Mouse (Mus musculus): ENCODE results near the gene Rnd1. TPM values are rescaled to one million over a fixed set of nuclear protein-coding genes. Genes with fewer than 3 reads are reported as not detected.

Rnd1 gene
- polyA plus RNA-seq (2015; fragmentation: Nextera tagmentation; extraction: Ambion mirVana): 6.3 and 7.0 TPM in 2 replicates

- peak; percentile 97 for ATAC-seq
- Histone ChIP-seq H3K9me3 (replicated peaks) (no peaks in the 10 kb centered on the region), H3K4me1 (peaks cover 43% of the 10 kb centered on the region), H3K4me2 (peak within 1 kb of the TSS; percentile 99), H3K36me3 (ENCODE audit: poor library complexity, severe bottlenecking) (0 out of 2 replicates have a peak, but pooled peaks cover 3% of the 10 kb centered on the region), H3K27me3 (peaks cover 37% of the 10 kb centered on the region), H3K27ac (no peak within 1 kb of the TSS), H3K9ac (peak within 1 kb of the TSS; percentile 67), H3K4me3 (peak within 1 kb of the TSS; percentile 51)
- under 1% methylated on average over 37 of the region's 37 CpGs for WGBS
These were observed at the start of gene Rnd1 for GRCm38 (mm10) chr15:98676940-98677728. Gene Rnd1 (minus strand): TSS chr15:98677461.

DNA sequence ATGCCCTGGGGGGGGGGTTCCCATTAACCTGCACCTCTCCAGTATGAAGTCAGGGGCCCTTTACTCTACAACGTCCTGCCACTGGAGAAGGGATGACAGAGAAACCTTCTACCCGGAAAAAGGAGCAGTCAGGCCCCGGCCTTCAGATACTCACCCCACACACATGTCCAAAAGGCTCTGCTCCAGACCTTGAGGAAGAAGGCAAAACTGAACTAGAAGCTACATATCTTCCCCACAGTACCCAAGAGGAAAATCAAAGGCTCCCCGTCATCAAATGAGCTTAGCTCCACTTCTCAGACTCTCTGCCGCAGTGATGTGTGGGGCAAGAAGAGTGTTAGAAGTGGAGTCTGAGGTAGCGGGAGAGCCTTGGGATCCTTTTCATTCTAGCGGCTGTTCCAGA, 49.5 kb upstream of the Rnd1 start:
- Histone ChIP-seq H3K4me3 (peak overlapping the region; percentile 47; the same call in 1 of the 2 replicates), H3K9ac (no peak overlapping the region)
- ATAC-seq: no peak

GRCm38 (mm10) chr15:98726079-98726478, 48.8 kb upstream of the Rnd1 start:
- WGBS: 75% methylated on average over 4 of the region's 4 CpGs
- ATAC-seq: no peak
- no peak overlapping the region for H3K4me3 ChIP-seq
- H3K36me3 ChIP-seq (ENCODE audit: poor library complexity, severe bottlenecking): no peaks in the 10 kb centered on the region
- peaks cover 37% of the 10 kb centered on the region for H3K27me3 ChIP-seq
- H3K27ac ChIP-seq: no peak overlapping the region
- no peaks in the 10 kb centered on the region for H3K9me3 ChIP-seq (replicated peaks)
- peaks cover 39% of the 10 kb centered on the region for H3K4me1 ChIP-seq
- no peak overlapping the region for H3K9ac ChIP-seq
- no peak overlapping the region for H3K4me2 ChIP-seq

More for the DNA sequence above, 49.5 kb upstream of the Rnd1 start:
- Histone ChIP-seq H3K9me3 (replicated peaks) (no peaks in the 10 kb centered on the region), H3K27ac (no peak overlapping the region), H3K4me2 (peak overlapping the region; percentile 86), H3K4me1 (peaks cover 36% of the 10 kb centered on the region), H3K27me3 (peaks cover 36% of the 10 kb centered on the region), H3K36me3 (ENCODE audit: poor library complexity, severe bottlenecking) (no peaks in the 10 kb centered on the region)
- WGBS: 47% methylated on average over 7 of the region's 7 CpGs

DNA sequence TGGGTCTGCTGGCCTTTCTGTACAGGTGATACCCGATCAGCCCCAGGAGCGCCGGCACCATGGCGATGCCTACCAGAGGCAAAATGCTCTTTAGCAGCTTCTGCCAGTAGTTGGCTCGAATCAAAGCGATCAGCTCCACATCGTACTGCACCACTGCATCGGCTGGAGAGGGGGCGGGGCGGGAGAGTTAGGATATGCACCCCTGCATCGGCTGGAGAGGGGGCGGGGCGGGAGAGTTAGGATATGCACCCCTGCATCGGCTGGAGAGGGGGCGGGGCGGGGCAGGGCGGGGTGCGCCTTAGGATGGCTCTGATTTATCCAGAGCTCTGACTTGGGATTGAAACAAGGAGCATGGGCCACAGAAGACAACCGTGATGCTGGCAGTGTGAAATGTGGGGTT, 47.2 kb upstream of the Rnd1 start:
- Histone ChIP-seq H3K4me2 (no peak overlapping the region), H3K27me3 (peaks cover 43% of the 10 kb centered on the region), H3K4me1 (peaks cover 39% of the 10 kb centered on the region), H3K9me3 (replicated peaks) (no peaks in the 10 kb centered on the region), H3K9ac (no peak overlapping the region), H3K4me3 (no peak overlapping the region), H3K27ac (no peak overlapping the region), H3K36me3 (ENCODE audit: poor library complexity, severe bottlenecking) (no peaks in the 10 kb centered on the region)
- WGBS: 28% methylated on average over 19 of the region's 19 CpGs
- no peak for ATAC-seq

DNA sequence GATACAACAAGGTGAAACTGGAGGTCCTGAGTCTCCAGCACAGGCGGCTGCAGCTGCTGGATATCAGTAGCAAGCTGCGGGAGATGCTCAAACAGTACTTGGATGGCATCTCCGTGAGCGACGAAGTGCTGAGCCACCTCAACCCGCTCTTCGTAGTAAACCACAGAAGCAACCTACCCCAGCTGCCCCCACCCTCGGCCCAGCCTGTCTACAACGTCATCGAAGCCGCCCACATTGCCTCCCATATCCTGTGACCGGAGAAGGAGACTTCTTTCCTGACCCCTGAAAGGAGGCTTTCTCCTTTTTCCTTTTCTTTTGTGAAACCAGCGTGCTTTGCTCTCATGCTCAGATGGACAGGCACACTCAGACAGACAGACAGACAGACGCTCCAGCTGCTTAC, 45.6 kb upstream of the Rnd1 start:
- Histone ChIP-seq H3K4me2 (peak overlapping the region; percentile 33), H3K27me3 (peaks cover 30% of the 10 kb centered on the region), H3K9ac (peak overlapping the region; percentile 21; the same call in 1 of the 2 replicates), H3K9me3 (replicated peaks) (no peaks in the 10 kb centered on the region), H3K4me1 (peaks cover 38% of the 10 kb centered on the region), H3K4me3 (no peak overlapping the region), H3K27ac (no peak overlapping the region), H3K36me3 (ENCODE audit: poor library complexity, severe bottlenecking) (no peaks in the 10 kb centered on the region)
- 64% methylated on average over 14 of the region's 14 CpGs for WGBS
- ATAC-seq: no peak

DNA sequence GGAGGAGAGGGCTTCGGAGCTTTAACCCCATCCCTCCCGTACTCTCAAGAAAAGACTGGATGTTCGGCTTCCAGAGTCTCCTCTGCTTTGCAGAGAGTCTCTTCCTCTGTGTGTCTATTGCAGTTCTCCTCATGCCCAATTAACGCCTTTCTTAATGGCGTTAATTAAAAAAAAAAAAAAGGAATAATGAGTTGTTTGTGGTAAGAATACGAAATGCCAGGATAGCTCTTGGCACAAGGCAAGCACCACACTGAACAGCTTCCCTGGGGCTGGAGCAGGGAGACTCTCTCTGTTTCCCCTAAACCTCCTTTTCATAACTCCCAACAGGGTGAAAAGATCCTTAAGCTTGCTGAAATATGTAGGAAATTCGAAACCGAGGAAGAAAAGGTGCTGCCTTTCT, 44.9 kb upstream of the Rnd1 start:
- 0 out of 2 replicates have a peak, but pooled peaks have one; percentile 50 for ATAC-seq
- Histone ChIP-seq H3K27ac (no peak overlapping the region; the same call in 1 of the 2 replicates), H3K27me3 (peaks cover 27% of the 10 kb centered on the region), H3K4me3 (no peak overlapping the region), H3K9me3 (replicated peaks) (no peaks in the 10 kb centered on the region), H3K36me3 (ENCODE audit: poor library complexity, severe bottlenecking) (no peaks in the 10 kb centered on the region), H3K4me1 (peaks cover 31% of the 10 kb centered on the region), H3K9ac (peak overlapping the region; percentile 21; the same call in 1 of the 2 replicates), H3K4me2 (peak overlapping the region; percentile 33)
- WGBS: 42% methylated on average over 8 of the region's 8 CpGs

DNA sequence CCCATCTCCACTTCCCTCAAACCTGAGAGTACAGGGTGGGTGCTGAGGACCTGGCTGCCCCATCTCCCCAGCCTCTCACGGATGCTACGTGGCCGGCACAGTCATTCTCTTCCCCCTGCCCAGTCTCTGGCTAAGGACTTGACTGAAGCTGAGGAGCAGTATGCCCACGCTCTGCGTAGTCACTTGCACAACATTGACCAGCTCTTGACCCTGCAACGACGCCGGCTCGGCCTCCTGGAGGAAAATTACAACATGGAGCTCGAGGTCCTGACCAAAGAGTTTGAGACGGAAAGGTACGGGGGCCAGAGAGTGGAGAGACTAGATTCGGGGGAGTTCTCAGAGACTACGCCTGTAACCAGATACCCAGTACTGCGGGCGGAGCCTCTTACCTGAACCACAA, 40.0 kb upstream of the Rnd1 start:
- Histone ChIP-seq H3K9me3 (replicated peaks) (no peaks in the 10 kb centered on the region), H3K4me1 (peaks cover 9% of the 10 kb centered on the region), H3K36me3 (ENCODE audit: poor library complexity, severe bottlenecking) (no peaks in the 10 kb centered on the region), H3K4me3 (no peak overlapping the region), H3K27ac (no peak overlapping the region), H3K4me2 (no peak overlapping the region), H3K27me3 (peaks cover 9% of the 10 kb centered on the region; the same call in 1 of the 2 replicates), H3K9ac (no peak overlapping the region)
- 75% methylated on average over 16 of the region's 16 CpGs for WGBS
- ATAC-seq: no peak

DNA sequence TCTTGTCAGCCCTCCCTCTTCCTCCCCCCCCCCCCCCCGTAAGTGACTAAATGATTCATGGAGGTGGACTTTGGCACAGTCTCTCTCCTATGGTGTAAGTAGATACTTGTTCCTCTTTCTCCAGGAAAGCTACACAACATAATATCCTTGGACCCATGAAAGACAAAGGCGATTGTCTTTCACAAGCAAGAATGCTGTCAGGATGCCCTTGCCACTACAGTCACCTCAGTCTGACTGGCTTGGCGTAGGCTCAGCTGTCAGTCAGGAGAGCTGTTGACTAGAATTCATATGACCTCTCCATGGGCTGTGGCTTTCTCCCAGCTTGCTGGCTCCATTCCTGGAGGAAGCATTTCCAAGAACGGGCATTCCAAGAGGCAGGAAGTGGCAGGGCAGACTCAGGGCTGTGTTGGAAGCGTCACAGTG, 37.0 kb upstream of the Rnd1 start:
- no peak overlapping the region for H3K27ac ChIP-seq
- peaks cover 3% of the 10 kb centered on the region; the same call in 1 of the 2 replicates for H3K27me3 ChIP-seq
- H3K4me1 ChIP-seq: no peaks in the 10 kb centered on the region
- no peak overlapping the region for H3K4me3 ChIP-seq
- no peaks in the 10 kb centered on the region for H3K36me3 ChIP-seq (ENCODE audit: poor library complexity, severe bottlenecking)
- WGBS: 73% methylated on average over 5 of the region's 5 CpGs
- H3K4me2 ChIP-seq: no peak overlapping the region
- H3K9me3 ChIP-seq (replicated peaks): no peaks in the 10 kb centered on the region
- no peak overlapping the region for H3K9ac ChIP-seq
- no peak for ATAC-seq

- Histone ChIP-seq H3K36me3 (ENCODE audit: poor library complexity, severe bottlenecking) (no peaks in the 10 kb centered on the region), H3K4me3 (no peak overlapping the region), H3K9me3 (replicated peaks) (no peaks in the 10 kb centered on the region), H3K9ac (no peak overlapping the region), H3K27me3 (peaks cover 19% of the 10 kb centered on the region), H3K4me1 (peaks cover 5% of the 10 kb centered on the region; the same call in 1 of the 2 replicates), H3K4me2 (no peak overlapping the region), H3K27ac (no peak overlapping the region)
- WGBS: 14% methylated on average over 9 of the region's 9 CpGs
- ATAC-seq: 0 out of 2 replicates have a peak, but pooled peaks have one; percentile 27
These were observed 33.2 kb upstream of the Rnd1 start for GRCm38 (mm10) chr15:98710442-98710841.

GRCm38 (mm10) chr15:98707766-98708372, 30.6 kb upstream of the Rnd1 start, which contains the start of gene Ccdc65:
Gene Ccdc65 (plus strand): TSS chr15:98708207.
- peaks cover 39% of the 10 kb centered on the region for H3K27me3 ChIP-seq
- H3K9me3 ChIP-seq (replicated peaks): no peaks in the 10 kb centered on the region
- ATAC-seq: no peak
- H3K4me2 ChIP-seq: peak within 1 kb of the TSS; percentile 55
- no peak within 1 kb of the TSS for H3K9ac ChIP-seq
- WGBS: 21% methylated on average over 16 of the region's 16 CpGs
- H3K4me1 ChIP-seq: peaks cover 5% of the 10 kb centered on the region; the same call in 1 of the 2 replicates
- H3K36me3 ChIP-seq (ENCODE audit: poor library complexity, severe bottlenecking): no peaks in the 10 kb centered on the region
- no peak within 1 kb of the TSS for H3K27ac ChIP-seq
- H3K4me3 ChIP-seq: peak within 1 kb of the TSS; percentile 33

GRCm38 (mm10) chr15:98704312-98704711, 27.1 kb upstream of the Rnd1 start:
- Histone ChIP-seq H3K9me3 (replicated peaks) (no peaks in the 10 kb centered on the region), H3K4me1 (peaks cover 12% of the 10 kb centered on the region; the same call in 1 of the 2 replicates), H3K4me3 (no peak overlapping the region), H3K27ac (no peak overlapping the region), H3K36me3 (ENCODE audit: poor library complexity, severe bottlenecking) (no peaks in the 10 kb centered on the region), H3K9ac (no peak overlapping the region), H3K4me2 (no peak overlapping the region), H3K27me3 (peaks cover 69% of the 10 kb centered on the region)
- 69% methylated on average over 9 of the region's 9 CpGs for WGBS
- ATAC-seq: no peak

All from forebrain, embryonic 13.5 days (tissue).